Mouse (Mus musculus): ENCODE results near the gene Trim67. TPM values are rescaled to one million over a fixed set of nuclear protein-coding genes. Genes with fewer than 3 reads are reported as not detected.

Gene Trim67
- polyA plus RNA-seq, 1 experiment from 2014 or later: 28.3 TPM

- peaks cover 78% of the 10 kb centered on the region for H3K4me1 ChIP-seq
- H3K27me3 ChIP-seq (replicated peaks): no peaks in the 10 kb centered on the region
- H3K4me2 ChIP-seq: peak overlapping the region; percentile 69
- H3K9me3 ChIP-seq (replicated peaks): no peaks in the 10 kb centered on the region
- 68% methylated on average over 8 of the region's 8 CpGs for WGBS
- no peak overlapping the region for H3K27ac ChIP-seq (replicated peaks)
- H3K4me3 ChIP-seq (replicated peaks): peak overlapping the region; percentile 77
- ATAC-seq (ENCODE audit: low FRiP score): no peak
- H3K9ac ChIP-seq (replicated peaks): peak overlapping the region; percentile 64
- H3K36me3 ChIP-seq: 0 out of 2 replicates have a peak, but pooled peaks cover 3% of the 10 kb centered on the region
Measured at GRCm38 (mm10) chr8:124795781-124796488, 3.0 kb downstream of the Trim67 start.

GRCm38 (mm10) chr8:124800542-124800941, 7.7 kb downstream of the Trim67 start:
- H3K27ac ChIP-seq (replicated peaks): no peak overlapping the region
- no peaks in the 10 kb centered on the region for H3K9me3 ChIP-seq (replicated peaks)
- H3K9ac ChIP-seq (replicated peaks): no peak overlapping the region
- no peak overlapping the region for H3K4me2 ChIP-seq
- H3K27me3 ChIP-seq (replicated peaks): no peaks in the 10 kb centered on the region
- peaks cover 10% of the 10 kb centered on the region; the same call in 1 of the 2 replicates for H3K36me3 ChIP-seq
- 50% methylated on average over 11 of the region's 11 CpGs for WGBS
- H3K4me1 ChIP-seq: peaks cover 48% of the 10 kb centered on the region
- ATAC-seq (ENCODE audit: low FRiP score): no peak
- H3K4me3 ChIP-seq (replicated peaks): no peak overlapping the region

GRCm38 (mm10) chr8:124803824-124804702, 11.2 kb downstream of the Trim67 start:
- H3K9me3 ChIP-seq (replicated peaks): no peaks in the 10 kb centered on the region
- no peak overlapping the region for H3K9ac ChIP-seq (replicated peaks)
- peaks cover 10% of the 10 kb centered on the region; the same call in 1 of the 2 replicates for H3K36me3 ChIP-seq
- no peak for ATAC-seq (ENCODE audit: low FRiP score)
- H3K4me1 ChIP-seq: peaks cover 16% of the 10 kb centered on the region; the same call in 1 of the 2 replicates
- H3K4me3 ChIP-seq (replicated peaks): no peak overlapping the region
- H3K4me2 ChIP-seq: no peak overlapping the region
- no peak overlapping the region for H3K27ac ChIP-seq (replicated peaks)
- no peaks in the 10 kb centered on the region for H3K27me3 ChIP-seq (replicated peaks)
- 76% methylated on average over 12 of the region's 12 CpGs for WGBS

DNA sequence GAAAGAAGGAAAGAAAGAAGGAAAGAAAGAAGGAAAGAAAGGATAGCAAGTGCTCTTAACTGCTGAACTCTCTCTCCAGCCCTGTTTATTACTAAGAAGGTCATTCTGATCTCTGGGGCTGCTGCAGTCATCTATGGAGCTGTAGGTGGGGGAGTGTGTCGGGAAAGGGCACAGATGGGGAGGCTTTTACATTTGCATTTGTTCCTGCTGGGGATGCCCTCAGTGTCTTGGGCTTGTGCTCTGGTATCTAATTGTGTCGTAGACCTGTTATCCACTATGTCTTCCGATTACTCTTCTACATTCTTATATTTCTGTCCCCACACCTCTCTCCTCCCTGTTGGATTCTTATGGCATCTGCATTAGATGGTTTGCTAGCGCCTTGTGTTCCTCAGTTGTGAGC, 13.1 kb downstream of the Trim67 start:
- no peak overlapping the region for H3K4me3 ChIP-seq (replicated peaks)
- no peak for ATAC-seq (ENCODE audit: low FRiP score)
- no peaks in the 10 kb centered on the region for H3K9me3 ChIP-seq (replicated peaks)
- H3K27ac ChIP-seq (replicated peaks): no peak overlapping the region
- no peak overlapping the region for H3K4me2 ChIP-seq
- no peaks in the 10 kb centered on the region for H3K27me3 ChIP-seq (replicated peaks)
- H3K4me1 ChIP-seq: peaks cover 17% of the 10 kb centered on the region
- H3K36me3 ChIP-seq: peaks cover 7% of the 10 kb centered on the region; the same call in 1 of the 2 replicates
- WGBS: 81% methylated on average over 4 of the region's 4 CpGs
- no peak overlapping the region for H3K9ac ChIP-seq (replicated peaks)

DNA sequence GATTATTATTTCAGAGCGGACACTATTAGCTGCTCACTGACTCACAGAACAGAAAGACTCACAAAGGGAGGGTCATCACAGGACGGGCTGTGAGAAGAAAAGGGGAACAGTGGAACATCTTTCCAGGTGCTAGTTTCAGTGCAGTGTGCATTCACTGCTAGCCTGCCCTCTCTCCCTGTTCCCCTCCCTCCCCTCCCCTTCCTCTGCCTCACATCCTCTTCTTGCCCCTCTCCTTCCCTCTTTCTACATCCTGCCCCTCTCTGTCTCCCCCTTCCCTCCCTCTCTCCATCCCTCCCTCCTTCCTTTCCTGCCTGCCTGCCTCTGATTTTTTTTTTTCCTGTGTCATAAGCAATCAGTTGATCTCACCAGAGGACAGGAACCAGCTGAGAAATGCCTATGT, 16.5 kb downstream of the Trim67 start:
- 53% methylated on average over 2 of the region's 2 CpGs for WGBS
- no peak overlapping the region for H3K27ac ChIP-seq (replicated peaks)
- H3K4me1 ChIP-seq: peaks cover 17% of the 10 kb centered on the region
- no peak for ATAC-seq (ENCODE audit: low FRiP score)
- H3K36me3 ChIP-seq: peaks cover 4% of the 10 kb centered on the region; the same call in 1 of the 2 replicates
- no peak overlapping the region for H3K9ac ChIP-seq (replicated peaks)
- H3K4me2 ChIP-seq: no peak overlapping the region
- no peaks in the 10 kb centered on the region for H3K27me3 ChIP-seq (replicated peaks)
- no peak overlapping the region for H3K4me3 ChIP-seq (replicated peaks)
- no peaks in the 10 kb centered on the region for H3K9me3 ChIP-seq (replicated peaks)

DNA sequence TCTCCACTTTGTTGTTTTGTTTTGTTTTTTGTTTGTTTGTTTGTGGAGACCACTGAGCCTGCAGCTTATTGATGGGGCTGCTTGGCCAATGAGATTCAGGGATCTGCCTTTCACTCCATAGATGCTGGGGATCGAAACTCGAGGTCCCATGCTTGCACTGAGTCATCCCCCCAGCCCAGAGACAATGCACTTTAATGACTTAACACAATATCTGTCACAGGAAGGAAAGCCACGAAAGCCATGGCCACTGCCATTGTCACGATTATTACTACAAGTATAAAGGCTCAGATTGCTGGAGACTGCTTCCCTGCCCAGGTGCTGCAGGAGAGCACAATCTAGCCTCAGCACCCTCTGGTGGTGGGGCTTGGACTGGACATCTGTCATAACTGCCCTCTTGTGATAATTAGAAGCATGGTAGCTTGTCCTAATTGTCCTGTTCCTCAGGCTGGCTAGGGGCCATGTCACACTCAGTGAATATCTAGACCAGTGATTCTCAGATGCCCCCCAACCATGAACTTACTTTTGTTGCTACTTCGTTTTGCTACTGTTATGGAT, 17.2 kb downstream of the Trim67 start:
- Histone ChIP-seq H3K4me3 (replicated peaks) (no peak overlapping the region), H3K4me1 (peaks cover 17% of the 10 kb centered on the region), H3K9me3 (replicated peaks) (no peaks in the 10 kb centered on the region), H3K36me3 (peaks cover 8% of the 10 kb centered on the region; the same call in 1 of the 2 replicates), H3K27me3 (replicated peaks) (no peaks in the 10 kb centered on the region), H3K9ac (replicated peaks) (no peak overlapping the region), H3K4me2 (no peak overlapping the region), H3K27ac (replicated peaks) (no peak overlapping the region)
- no peak for ATAC-seq (ENCODE audit: low FRiP score)
- 58% methylated on average over 5 of the region's 5 CpGs for WGBS

- WGBS: 27% methylated on average over 9 of the region's 9 CpGs
- Histone ChIP-seq H3K4me1 (peaks cover 17% of the 10 kb centered on the region), H3K4me2 (no peak overlapping the region), H3K27me3 (replicated peaks) (no peaks in the 10 kb centered on the region), H3K27ac (replicated peaks) (no peak overlapping the region), H3K9ac (replicated peaks) (no peak overlapping the region), H3K36me3 (peaks cover 7% of the 10 kb centered on the region; the same call in 1 of the 2 replicates), H3K9me3 (replicated peaks) (no peaks in the 10 kb centered on the region), H3K4me3 (replicated peaks) (no peak overlapping the region)
- 0 out of 2 replicates have a peak, but pooled peaks have one; percentile 26 for ATAC-seq (ENCODE audit: low FRiP score)
Measured at GRCm38 (mm10) chr8:124810689-124811394, 17.9 kb downstream of the Trim67 start.

- no peak overlapping the region for H3K9ac ChIP-seq (replicated peaks)
- 96% methylated on average over 4 of the region's 4 CpGs for WGBS
- peaks cover 29% of the 10 kb centered on the region for H3K36me3 ChIP-seq
- no peak for ATAC-seq (ENCODE audit: low FRiP score)
- H3K27me3 ChIP-seq (replicated peaks): no peaks in the 10 kb centered on the region
- no peak overlapping the region for H3K4me3 ChIP-seq (replicated peaks)
- peaks cover 17% of the 10 kb centered on the region for H3K4me1 ChIP-seq
- H3K4me2 ChIP-seq: no peak overlapping the region
- H3K9me3 ChIP-seq (replicated peaks): no peaks in the 10 kb centered on the region
- no peak overlapping the region for H3K27ac ChIP-seq (replicated peaks)
Measured at GRCm38 (mm10) chr8:124813326-124813725, 20.4 kb downstream of the Trim67 start.

DNA sequence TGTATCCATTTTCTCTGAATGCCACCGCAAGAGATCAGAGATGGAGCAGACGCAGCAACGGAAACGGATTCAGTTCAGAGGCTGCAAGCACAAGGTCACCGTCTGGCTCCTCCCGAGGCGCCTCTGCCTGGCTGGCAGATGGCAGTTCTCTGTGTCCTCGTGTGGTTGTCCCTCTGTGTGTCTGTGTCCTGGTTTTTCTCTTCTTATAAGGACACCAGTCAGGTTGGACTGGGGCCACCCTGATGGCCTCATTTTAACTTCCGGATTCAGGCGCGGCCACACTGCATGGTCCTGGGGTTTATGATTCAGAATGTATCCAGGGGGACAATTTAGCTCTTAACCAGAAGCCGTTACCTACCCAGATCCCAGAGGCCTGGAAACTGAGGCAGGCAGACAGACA, 23.0 kb downstream of the Trim67 start:
- Histone ChIP-seq H3K4me2 (no peak overlapping the region), H3K4me1 (peaks cover 5% of the 10 kb centered on the region), H3K9ac (replicated peaks) (no peak overlapping the region), H3K36me3 (peaks cover 49% of the 10 kb centered on the region), H3K27ac (replicated peaks) (no peak overlapping the region), H3K9me3 (replicated peaks) (no peaks in the 10 kb centered on the region), H3K4me3 (replicated peaks) (no peak overlapping the region), H3K27me3 (replicated peaks) (no peaks in the 10 kb centered on the region)
- ATAC-seq (ENCODE audit: low FRiP score): no peak
- WGBS: 92% methylated on average over 12 of the region's 12 CpGs

GRCm38 (mm10) chr8:124816866-124817265, 24.0 kb downstream of the Trim67 start:
- no peak for ATAC-seq (ENCODE audit: low FRiP score)
- Histone ChIP-seq H3K9ac (replicated peaks) (no peak overlapping the region), H3K4me1 (no peaks in the 10 kb centered on the region), H3K36me3 (peaks cover 52% of the 10 kb centered on the region), H3K4me2 (no peak overlapping the region), H3K27ac (replicated peaks) (no peak overlapping the region), H3K9me3 (replicated peaks) (no peaks in the 10 kb centered on the region), H3K4me3 (replicated peaks) (no peak overlapping the region), H3K27me3 (replicated peaks) (no peaks in the 10 kb centered on the region)
- WGBS: 91% methylated on average over 11 of the region's 11 CpGs

GRCm38 (mm10) chr8:124817361-124817760, 24.5 kb downstream of the Trim67 start:
- H3K9ac ChIP-seq (replicated peaks): no peak overlapping the region
- no peak overlapping the region for H3K4me2 ChIP-seq
- no peaks in the 10 kb centered on the region for H3K9me3 ChIP-seq (replicated peaks)
- WGBS: 91% methylated on average over 3 of the region's 3 CpGs
- H3K4me1 ChIP-seq: no peaks in the 10 kb centered on the region
- peaks cover 57% of the 10 kb centered on the region for H3K36me3 ChIP-seq
- H3K27me3 ChIP-seq (replicated peaks): no peaks in the 10 kb centered on the region
- no peak overlapping the region for H3K4me3 ChIP-seq (replicated peaks)
- ATAC-seq (ENCODE audit: low FRiP score): no peak
- no peak overlapping the region for H3K27ac ChIP-seq (replicated peaks)
